Mouse (Mus musculus): Measurements from ENCODE around the gene Gpr21. TPM values are rescaled to one million over a fixed set of nuclear protein-coding genes. Genes with fewer than 3 reads are reported as not detected.
"Not testable (repeated sequence)": the region's sequence is repeated elsewhere in the genome, so short reads cannot be mapped to it uniquely, and the experiment has no call there.

Gene Gpr21
- total RNA-seq (2022): under 1 TPM; 0.34 to 0.63 (median 0.45) TPM

GRCm38 (mm10) chr2:37516030-37516710 is at the start of gene Gpr21:
Gene Gpr21 (plus strand): TSS chr2:37516332.
- no peak for DNase-seq (ENCODE audit: low spot score)

GRCm38 (mm10) chr2:37479559-37479958 is 36.6 kb upstream of the Gpr21 start:
- no peak for DNase-seq (ENCODE audit: low spot score)

DNA sequence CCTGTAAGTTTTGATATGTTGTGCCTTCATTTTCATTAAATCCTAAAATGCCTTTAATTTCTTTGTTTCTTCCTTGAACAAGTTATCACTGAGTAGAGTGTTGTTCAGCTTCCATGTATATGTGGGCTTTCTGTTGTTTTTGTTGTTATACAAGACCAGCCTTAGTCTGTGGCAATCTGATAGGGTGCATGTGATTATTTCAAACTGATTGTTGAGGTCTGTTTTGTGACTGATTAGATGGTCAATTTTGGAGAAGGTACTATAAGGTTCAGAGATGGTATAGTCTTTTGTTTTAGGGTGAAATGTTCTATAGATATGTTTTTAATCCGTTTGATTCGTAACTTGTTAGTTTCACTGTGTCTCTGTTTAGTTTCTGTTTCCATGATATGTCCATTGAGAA is 36.1 kb upstream of the Gpr21 start:
- no peak for DNase-seq (ENCODE audit: low spot score)

GRCm38 (mm10) chr2:37484165-37484564 is 32.0 kb upstream of the Gpr21 start:
- no peak for DNase-seq (ENCODE audit: low spot score)

GRCm38 (mm10) chr2:37485370-37485769 is 30.8 kb upstream of the Gpr21 start:
- peak; percentile 45 for DNase-seq (ENCODE audit: low spot score)

GRCm38 (mm10) chr2:37486408-37486807 is 29.7 kb upstream of the Gpr21 start:
- no peak for DNase-seq (ENCODE audit: low spot score)

DNA sequence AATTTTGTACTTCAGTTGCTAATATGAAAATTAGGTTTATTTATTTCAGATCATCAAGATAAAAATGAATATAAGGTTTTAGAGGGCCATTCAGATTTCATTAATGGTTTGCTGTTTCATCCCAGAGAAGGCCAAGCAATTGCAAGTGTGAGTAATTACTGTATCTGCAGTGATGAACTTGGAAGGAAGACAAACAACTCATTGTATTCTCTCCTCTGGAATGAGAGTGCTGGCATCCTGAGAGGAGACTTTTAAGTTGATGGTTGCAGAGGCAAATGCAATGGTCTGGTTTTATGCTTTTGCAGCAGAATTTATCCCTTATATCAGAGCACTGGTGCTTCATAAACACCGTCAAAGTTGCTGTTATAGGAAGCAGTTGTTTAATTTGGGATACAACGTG is 27.2 kb upstream of the Gpr21 start:
- DNase-seq (ENCODE audit: low spot score): no peak

DNA sequence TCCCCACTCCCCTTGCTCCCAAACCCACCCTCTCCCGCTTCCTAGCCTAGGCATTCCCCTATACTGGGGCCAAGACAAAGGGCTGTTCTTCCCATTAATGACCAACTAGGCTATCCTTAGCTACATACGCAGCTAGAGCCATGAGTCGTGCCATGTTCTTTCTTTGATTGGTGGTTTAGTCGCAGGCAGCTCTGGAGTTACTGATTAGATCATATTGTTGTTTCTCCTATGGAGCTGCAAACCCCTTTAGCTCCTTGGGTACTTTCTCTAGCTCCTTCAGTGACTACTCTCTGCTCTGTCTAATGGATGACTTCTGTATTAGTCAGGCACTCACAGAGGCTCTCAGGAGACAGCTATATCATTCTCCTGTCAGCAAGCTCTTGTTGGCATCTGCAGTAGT is 18.8 kb upstream of the Gpr21 start:
- no peak for DNase-seq (ENCODE audit: low spot score)

DNA sequence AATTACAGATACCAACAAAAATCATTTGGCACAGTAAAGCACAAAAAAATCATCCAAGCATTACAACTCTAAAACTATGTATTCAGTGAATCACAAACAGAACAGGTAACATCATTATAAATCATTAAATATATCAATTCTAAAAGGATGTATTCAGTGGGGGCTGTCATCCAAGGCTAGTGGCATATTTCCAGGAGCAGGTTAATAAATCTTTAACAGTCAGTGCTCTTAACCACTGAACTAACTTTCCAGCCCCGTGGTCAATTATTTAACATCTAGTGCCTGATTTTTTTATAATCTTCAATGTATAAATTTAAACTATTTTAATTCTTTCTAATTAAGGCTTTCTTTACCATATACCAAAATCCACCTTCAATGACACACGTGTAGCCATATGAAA is 10.3 kb upstream of the Gpr21 start:
- DNase-seq (ENCODE audit: low spot score): not testable (repeated sequence)

GRCm38 (mm10) chr2:37511134-37511901 is 4.8 kb upstream of the Gpr21 start:
- DNase-seq (ENCODE audit: low spot score): no peak

DNA sequence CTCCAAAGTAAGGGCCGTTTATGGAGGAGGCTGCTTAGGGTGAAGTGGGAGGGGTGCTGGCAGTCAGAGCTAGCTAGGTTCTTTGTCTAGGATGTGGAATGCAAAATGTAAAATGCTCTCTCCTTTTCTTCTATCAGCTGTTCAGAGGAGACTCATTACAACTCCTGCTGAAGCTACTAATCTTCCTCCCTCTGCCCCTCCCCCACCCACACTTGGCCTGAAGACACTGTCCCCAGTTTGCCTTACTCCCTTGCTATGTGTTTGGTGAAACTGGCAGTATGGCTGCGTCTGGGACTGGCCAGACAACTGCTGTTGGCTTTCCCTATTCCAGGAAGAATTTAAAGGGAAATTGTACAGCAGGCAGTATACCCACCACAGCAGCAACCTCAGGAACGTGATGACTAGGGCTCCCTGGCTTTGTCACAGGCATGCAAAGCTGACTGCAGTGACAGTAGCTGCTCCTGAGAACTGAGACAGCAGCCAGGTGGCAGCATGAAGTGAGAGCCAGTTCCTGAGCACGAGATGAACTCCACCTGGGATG is 860 bp downstream of the Gpr21 start:
- no peak for DNase-seq (ENCODE audit: low spot score)

- no peak for DNase-seq (ENCODE audit: low spot score)
Observed at GRCm38 (mm10) chr2:37518561-37519285, 2.6 kb downstream of the Gpr21 start.

GRCm38 (mm10) chr2:37519286-37519640 is 3.1 kb downstream of the Gpr21 start:
- DNase-seq (ENCODE audit: low spot score): no peak

GRCm38 (mm10) chr2:37527587-37527986 is 11.5 kb downstream of the Gpr21 start:
- DNase-seq (ENCODE audit: low spot score): no peak

- DNase-seq (ENCODE audit: low spot score): no peak
Observed at GRCm38 (mm10) chr2:37529397-37529796, 13.3 kb downstream of the Gpr21 start.

DNA sequence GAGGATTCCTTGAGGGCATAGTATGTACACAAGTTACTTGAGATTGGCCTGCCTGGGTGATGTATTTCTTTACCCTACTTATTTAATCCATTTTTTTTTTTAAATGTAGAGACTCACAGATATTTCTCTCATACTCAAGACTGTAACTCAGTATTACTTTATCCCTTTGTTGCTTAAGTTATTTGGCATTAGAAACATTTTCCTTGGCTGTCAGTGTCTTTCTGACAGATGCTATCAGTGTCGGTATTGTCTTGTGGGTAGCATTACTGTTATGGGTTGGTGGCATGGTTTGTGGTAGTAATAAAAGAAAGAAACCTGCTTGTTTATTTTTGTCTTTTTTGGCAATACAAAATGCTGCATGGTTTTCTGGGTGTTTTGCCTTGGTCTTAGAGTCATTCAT is 14.6 kb downstream of the Gpr21 start:
- no peak for DNase-seq (ENCODE audit: low spot score)

DNA sequence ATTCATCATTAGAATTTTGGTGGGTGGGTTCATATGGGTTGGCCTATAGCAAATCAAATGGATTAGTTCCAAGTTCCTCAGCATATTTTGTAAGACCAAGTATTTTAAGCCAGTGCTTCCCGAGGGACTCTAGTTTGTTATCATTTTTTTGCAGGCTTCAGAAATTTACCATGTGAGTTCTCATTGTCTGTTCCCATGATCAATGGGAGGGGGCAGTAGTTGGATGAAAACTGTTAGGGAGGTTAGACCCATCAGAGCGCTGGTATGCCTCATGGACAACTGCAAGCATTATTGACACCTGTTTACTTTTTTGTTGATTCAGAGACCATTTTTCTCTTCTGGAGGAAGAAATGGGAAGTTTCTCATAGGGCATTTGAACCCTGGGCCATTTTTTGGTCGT is 15.5 kb downstream of the Gpr21 start:
- no peak for DNase-seq (ENCODE audit: low spot score)

DNA sequence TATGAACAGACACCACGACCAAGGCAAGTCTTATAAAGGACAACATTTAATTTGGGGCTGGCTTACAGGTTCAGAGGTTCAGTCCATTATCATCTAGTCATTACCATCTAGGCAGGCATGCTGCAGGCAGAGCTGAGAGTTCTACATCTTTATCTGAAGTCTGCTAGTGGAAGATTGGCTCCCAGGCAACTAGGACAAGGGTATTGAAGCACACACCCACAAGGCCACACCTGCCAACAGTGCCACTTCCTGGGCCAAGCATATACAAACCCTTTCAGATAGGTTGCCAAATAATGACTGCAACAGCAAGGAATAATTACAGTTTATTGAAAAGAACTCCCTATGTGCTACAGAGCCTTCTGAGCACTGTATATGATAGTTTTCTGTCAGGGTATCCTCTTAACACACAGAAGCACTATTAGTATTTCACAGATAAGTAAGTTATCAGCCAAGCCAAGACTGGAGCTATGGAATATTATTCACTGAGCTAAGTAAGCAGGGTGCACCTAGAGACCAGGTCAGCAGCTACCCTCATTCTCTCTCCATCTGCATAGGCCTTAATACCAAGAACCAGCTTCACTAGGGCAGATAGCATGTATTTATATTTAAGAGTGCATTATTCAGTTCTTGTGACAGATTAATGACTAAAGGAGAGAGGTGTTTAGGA is 33.3 kb downstream of the Gpr21 start:
- DNase-seq (ENCODE audit: low spot score): peak; percentile 28

DNA sequence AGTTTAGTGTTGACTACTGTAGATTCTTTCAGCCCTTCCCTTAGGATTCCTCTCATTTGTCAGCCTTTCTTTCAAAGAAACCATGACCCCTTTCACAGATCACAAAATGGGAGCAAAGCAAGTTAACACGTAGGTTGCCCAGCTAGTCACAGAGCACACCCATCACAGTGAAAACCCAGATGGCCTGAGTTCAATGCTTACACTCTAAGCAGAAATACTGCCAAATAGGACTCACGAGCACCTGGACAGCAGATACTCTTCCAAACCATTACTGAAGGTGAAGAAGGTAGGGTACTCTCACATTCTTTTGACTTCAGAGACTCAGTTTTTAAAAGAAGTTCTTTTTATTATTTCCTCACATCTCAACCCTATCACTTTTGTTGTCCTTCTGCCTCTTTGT is 40.2 kb downstream of the Gpr21 start:
- no peak for DNase-seq (ENCODE audit: low spot score)

- no peak for DNase-seq (ENCODE audit: low spot score)
Observed at GRCm38 (mm10) chr2:37565579-37565978, 49.4 kb downstream of the Gpr21 start.

DNA sequence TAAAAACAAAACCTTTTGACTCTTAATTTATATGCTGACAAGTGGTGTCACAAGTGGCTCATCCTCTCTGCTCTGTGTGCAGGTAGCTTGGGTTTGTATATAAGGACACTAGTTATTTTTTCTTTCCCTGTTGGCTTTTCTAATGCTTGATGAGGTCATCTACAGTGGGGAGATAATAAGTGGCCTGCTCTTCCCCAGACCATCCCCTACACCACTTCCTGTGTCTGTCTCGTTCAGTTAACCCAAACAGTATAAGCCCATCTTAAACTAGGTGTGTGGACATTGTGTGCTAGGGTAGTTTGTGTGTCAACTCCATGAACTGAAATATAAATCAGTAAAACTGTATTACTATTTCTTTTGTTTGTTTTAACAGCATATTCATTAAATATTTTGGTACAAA is 49.9 kb downstream of the Gpr21 start:
- DNase-seq (ENCODE audit: low spot score): no peak

- DNase-seq (ENCODE audit: low spot score): no peak
Observed at GRCm38 (mm10) chr2:37569888-37570287, 53.8 kb downstream of the Gpr21 start.
